Mouse (Mus musculus): Measurements from ENCODE around the gene Zfr2.
"Not testable (repeated sequence)": the region's sequence is repeated elsewhere in the genome, so short reads cannot be mapped to it uniquely, and the experiment has no call there.

The Zfr2 gene

DNA sequence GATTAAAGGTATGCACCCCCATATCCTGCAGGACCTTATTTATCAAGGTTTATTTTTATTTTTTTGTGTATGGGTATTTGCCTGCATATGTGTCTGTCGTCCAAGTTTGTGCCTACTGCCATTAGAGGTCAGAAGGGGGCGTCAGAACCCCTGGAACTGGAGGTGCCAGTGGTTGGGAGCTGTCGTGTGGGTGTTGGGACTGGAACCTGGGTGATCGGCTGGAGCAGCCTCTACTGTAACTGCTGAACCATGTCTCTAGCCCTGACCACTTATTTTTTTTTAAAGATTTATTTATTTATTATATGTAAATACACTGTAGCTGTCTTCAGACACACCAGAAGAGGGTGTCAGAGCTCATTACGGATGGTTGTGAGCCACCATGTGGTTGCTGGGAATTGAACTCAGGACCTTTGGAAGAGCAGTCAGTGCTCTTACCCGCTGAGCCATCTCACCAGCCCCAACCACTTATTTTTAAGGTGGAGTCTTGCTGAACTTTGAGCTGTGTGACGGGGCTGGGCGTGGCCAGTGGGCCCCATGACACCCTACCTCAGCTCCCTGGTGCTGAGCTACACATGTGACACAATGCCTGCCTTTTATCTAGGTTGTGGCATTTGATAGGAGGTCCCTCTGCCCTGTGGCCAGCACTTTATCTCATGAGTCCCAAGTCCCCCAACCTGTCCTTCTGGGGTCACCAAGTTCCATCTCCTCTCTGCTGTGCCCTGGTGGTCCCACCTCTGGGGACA, 29.8 kb upstream of the Zfr2 start:
- DNase-seq, result peak; percentile 95

- DNase-seq, result peak; percentile 89
Measured at GRCm38 (mm10) chr10:81204137-81204536, 28.8 kb upstream of the Zfr2 start.

- peak; percentile 89 for DNase-seq
Measured at GRCm38 (mm10) chr10:81210154-81210553, 22.8 kb upstream of the Zfr2 start.

DNA sequence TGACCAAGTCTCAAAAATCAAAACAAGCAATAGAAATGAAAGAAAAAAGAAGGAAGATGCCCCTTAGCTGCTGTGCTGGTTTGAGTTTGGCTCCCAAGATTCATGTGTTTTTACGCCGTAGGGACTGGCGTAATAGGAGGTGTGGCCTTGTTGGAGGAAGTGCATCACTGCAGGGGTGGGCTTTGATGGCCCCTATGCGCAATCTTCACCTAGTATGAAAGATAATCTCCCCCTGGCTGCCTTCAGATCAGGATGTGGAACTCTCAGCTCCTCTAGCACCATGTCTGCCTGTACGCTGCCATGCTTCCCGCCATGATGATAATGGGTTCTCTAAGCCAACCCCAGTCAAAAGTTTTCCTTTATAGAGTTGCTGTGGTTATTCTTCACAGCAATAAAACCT, 16.7 kb upstream of the Zfr2 start:
- DNase-seq, result no peak

GRCm38 (mm10) chr10:81216810-81217209, 16.1 kb upstream of the Zfr2 start:
- DNase-seq, result peak; percentile 90

DNA sequence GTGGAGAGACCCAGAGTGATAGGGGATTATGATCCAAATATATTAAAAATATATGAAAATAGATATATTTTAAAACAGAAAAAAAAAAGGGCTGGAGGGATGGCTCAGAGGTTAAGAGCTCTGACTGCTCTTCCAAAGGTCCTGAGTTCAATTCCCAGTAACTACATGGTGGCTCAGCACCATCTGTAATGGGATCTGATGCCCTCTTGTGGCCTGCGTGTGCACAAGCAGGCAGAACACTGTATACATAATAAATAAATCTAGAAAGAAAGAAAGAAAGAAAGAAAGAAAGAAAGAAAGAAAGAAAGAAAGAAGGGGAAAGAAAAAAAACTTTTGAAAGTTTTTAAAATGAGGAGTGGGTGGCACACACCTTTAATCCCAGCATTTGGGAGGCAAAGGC, 15.7 kb upstream of the Zfr2 start:
- not testable (repeated sequence) for DNase-seq

- peak; percentile 92 for DNase-seq
Measured at GRCm38 (mm10) chr10:81217964-81218363, 15.0 kb upstream of the Zfr2 start.

- no peak for DNase-seq
Measured at GRCm38 (mm10) chr10:81221402-81222015, 11.4 kb upstream of the Zfr2 start.

- not testable (repeated sequence) for DNase-seq
Measured at GRCm38 (mm10) chr10:81223731-81224130, 9.2 kb upstream of the Zfr2 start.

DNA sequence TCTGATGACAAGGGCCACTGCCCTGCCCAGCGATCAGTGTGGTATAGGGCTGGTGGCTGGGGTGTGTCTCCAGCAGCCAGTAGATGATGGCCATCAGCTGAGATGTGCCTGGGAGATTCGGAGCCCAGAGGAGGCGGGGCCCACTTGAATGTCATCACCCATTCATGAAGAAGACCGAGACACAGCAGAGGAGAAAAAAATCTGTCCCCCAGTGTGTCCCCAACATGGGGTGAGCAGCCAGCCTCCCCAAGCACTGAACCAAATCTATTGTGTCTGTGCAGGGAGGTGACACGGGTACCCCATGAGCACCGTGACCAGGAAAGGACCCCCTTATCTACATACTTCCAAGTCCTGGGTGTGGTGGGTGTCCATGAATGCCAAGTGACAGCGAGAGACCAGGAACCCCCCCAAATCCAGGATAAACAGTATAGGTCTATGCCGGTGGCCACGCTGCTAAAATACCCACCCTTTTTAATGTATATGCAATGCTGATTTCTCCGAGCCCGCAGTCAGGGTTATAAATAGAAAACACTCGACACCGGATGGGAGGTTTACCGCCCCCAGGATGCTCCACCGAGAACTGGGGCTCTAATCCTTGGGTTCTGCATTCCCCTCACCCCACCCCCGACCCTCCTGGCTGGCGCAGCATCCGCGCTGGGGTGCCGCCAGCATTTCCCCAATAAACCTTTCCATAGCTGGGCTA, 3.1 kb upstream of the Zfr2 start:
- no peak for DNase-seq

- DNase-seq, result no peak
Measured at GRCm38 (mm10) chr10:81230438-81231332, 2.3 kb upstream of the Zfr2 start, which contains the start of gene Atcay. Gene Atcay (minus strand): TSS chr10:81230833.

- no peak for DNase-seq
Measured at GRCm38 (mm10) chr10:81231436-81231835, 1.5 kb upstream of the Zfr2 start.

GRCm38 (mm10) chr10:81233226-81233585, 251 bp downstream of the Zfr2 start:
- no peak for DNase-seq

- no peak for DNase-seq
Measured at GRCm38 (mm10) chr10:81234206-81234605, 1.3 kb downstream of the Zfr2 start.

- peak; percentile 90 for DNase-seq
Measured at GRCm38 (mm10) chr10:81236471-81237268, 3.7 kb downstream of the Zfr2 start.

DNA sequence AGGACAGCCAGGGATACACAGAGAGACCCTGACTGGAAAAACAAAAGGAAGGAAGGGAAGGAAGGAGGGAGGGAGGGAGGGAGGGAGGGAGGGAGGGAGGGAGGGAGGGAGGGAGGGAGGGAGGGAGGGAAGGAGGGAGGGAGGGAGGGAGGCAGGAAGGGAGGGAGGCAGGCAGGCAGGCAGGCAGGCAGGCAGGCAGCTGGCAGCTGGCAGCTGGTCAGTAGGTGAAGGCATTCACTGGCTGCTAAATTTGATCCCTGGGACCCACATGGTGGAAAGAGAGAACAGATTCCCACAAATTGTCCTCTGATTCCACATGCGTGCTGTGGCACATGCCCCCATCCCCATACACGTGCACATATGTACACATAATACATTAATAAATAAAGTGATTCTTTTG, 5.7 kb downstream of the Zfr2 start:
- no peak for DNase-seq

- DNase-seq, result no peak
Measured at GRCm38 (mm10) chr10:81240876-81241275, 7.9 kb downstream of the Zfr2 start.

GRCm38 (mm10) chr10:81242021-81242420, 9.1 kb downstream of the Zfr2 start:
- no peak for DNase-seq

- peak; percentile 91 for DNase-seq
Measured at GRCm38 (mm10) chr10:81244146-81244545, 11.2 kb downstream of the Zfr2 start.

DNA sequence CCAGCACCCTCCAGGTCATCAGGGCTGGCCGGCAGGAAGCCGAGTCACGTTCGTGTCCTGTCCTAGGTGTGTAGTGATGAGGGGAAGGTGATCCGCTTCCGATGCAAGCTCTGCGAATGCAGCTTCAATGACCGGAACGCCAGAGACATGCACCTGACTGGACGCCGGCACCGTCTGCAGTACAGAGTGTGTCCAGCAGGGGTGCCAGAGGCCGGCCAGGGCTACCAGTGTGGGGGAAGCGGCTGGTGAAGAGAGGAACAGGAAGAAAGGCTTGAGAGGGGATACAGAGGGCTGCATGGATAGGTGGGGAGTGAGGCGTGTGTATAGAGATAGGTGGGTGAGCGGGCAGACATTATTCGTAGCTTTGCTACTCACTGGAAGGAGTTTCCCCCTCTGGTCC, 11.6 kb downstream of the Zfr2 start:
- peak; percentile 95 for DNase-seq

DNA sequence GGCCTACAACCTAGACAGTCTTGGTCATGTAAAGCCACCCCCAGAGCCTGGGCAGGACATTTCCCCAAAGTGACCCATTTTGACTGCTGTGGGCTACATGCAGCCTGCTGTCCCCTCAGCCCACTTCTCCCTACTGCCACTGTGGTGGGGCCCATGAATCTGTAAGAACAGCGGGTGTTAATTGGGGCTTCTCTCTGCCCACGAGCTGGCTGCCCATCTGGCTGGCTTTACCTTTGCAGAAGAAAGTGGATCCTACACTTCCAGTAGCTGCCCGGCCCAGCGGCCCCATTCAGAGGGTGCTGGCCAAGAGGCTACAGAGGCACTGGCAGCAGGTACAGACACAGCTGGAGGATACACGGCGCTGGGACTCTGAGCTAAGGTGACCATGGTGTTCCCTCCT, 12.2 kb downstream of the Zfr2 start:
- no peak for DNase-seq

GRCm38 (mm10) chr10:81247804-81248203, 14.8 kb downstream of the Zfr2 start:
- no peak for DNase-seq
